Mouse (Mus musculus): Measurements from ENCODE around the gene Bhlha9.

Gene Bhlha9

DNA sequence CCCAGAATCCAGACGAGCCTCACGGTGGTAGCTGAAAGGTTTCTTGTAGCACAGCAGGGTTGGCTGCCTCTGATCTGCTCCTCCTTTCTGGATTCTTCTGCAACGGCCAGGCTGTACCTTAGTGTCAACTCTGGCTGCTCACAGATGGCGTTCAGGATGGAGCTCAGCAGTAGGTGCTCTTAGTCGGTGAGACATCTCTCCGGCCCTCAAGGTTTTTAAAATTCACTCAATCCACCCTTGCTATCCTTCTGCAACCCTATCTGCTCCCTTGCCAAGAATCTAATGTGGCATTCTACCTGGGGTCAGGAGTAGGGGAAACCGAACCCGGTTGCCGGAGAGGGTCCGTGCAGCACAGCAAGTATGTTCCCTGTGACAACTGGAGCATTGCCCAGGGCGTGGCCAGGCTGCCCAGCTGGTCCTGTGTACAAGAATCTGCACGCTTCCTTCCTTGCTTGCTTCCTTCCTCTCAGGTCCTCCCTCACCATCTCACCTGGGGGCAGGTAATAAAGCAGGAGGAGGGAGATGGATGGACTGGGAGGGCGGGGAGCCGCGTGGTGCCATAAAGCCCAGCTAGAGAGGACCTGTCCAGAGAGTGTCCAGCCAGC lies at the start of gene Bhlha9:
Gene Bhlha9, plus strand, starts transcription at position 600 of the 605 bp plus-strand sequence.
- DNase-seq (ENCODE audit: low spot score), result no peak

- DNase-seq (ENCODE audit: low spot score), result peak; percentile 51
Measured at GRCm38 (mm10) chr11:76622566-76623205, 49.6 kb upstream of the Bhlha9 start.

- peak; percentile 80 for DNase-seq (ENCODE audit: low spot score)
Measured at GRCm38 (mm10) chr11:76623206-76623961, 48.9 kb upstream of the Bhlha9 start.

DNA sequence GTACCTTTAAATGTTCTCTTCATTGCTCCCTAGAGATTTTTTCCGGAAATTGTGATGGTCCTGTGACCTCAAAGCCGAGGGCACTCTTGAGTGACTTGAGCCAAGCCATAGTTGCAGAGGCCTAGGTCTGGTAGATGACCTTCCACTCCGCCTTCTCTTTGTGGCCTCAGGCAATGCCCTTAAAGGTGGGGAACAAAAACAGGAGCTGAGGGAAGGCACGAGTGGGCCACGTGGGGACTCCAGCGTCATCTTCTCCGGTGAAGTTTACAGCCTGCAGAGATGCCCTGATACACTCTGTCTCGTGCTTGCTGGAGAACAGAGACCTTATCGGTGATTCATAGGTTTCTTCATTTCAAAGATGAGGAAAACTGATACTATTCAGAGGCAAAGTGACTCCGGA lies 48.2 kb upstream of the Bhlha9 start:
- no peak for DNase-seq (ENCODE audit: low spot score)

- DNase-seq (ENCODE audit: low spot score), result no peak
Measured at GRCm38 (mm10) chr11:76624881-76625280, 47.4 kb upstream of the Bhlha9 start.

- no peak for DNase-seq (ENCODE audit: low spot score)
Measured at GRCm38 (mm10) chr11:76628613-76629012, 43.7 kb upstream of the Bhlha9 start.

DNA sequence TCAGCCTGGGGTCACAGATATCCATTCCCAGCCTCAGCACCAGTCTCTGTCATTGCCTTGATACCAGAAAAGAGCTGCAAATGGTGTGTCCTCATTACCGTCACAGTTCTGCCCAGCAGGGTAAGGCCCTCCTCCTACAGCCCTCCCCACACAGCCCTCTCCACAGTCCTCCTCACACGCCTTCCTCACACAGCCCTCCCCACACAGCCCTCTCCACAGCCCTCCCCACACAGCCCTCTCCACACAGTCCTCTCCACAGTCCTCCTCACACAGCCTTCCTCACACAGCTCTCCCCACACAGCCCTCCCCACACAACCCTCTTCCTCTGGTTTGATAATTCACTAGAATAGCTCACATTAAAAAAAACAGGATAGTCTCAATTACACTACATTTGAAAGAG lies 42.2 kb upstream of the Bhlha9 start:
- DNase-seq (ENCODE audit: low spot score), result no peak

GRCm38 (mm10) chr11:76630487-76630886 lies 41.8 kb upstream of the Bhlha9 start:
- DNase-seq (ENCODE audit: low spot score), result no peak

DNA sequence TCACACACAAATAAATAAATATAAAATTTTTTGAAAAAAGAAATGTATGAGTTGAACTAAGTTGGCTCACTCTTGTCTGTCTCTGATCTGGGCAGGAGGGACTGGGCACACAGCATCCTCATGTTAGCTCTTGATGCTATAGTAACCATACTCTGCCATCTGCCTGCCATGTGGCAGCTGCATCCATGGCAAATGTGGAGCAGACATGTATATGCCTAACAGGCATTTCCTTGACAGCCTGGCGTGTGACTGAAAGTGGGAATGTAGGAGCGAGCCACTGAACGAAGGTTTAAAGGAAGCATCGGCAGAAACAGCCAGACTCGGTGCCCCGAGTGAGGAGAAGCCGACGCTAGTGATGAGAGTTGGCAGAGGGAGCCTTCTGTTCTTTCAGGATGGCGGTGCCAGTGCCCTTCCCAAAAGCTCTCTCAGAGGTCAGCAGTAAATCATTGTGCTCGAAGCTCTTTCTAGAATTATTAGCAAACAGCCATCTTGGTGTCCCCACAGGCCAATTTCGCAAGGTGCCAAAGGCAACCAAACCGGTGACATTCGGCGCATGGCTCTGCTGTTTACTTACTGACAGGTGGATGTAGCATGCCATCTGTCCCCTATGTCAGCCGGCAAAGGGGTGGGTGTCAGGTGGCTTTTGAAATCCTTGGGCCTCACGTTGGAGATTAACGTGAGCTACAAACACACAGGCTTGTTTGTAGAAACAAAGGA lies 32.8 kb upstream of the Bhlha9 start:
- DNase-seq (ENCODE audit: low spot score), result no peak

DNA sequence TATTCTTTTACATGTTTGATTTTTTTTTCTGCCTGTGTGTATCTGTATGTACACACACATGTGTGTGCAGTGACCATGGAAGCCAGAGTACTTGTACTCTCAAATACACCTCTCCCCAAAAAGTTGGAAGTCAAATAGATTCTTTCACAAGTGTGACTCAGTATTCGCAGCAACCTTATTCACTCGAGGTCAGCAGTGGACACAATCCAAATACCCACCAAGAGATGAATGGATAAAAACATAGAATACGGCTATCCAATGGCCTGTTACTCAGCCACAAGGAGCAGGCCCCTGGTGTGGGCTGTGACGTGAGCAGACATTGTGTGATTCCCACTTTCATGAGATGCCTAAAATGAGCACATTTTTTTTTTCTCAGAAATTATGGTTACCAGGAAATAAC lies 32.0 kb upstream of the Bhlha9 start:
- no peak for DNase-seq (ENCODE audit: low spot score)

DNA sequence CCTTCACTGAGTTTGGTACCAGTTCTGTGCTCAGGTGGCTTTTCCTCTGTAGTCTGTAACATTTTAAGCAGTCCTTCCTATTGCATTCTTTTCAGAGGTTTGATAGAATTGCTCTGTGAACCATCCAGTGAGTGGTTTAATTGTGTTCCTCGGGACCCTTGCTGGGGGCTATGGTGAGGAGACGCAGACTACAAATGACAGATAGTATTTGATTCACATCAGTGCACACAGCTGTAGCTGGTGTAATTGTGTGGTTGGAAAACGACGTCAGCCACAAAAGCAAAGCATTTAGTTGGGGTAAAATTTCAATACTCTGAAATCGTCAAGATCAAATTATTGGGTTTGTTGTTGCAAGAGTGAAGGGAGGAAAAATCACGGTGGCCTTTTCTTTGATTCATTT lies 28.0 kb upstream of the Bhlha9 start:
- DNase-seq (ENCODE audit: low spot score), result peak; percentile 84

- no peak for DNase-seq (ENCODE audit: low spot score)
Measured at GRCm38 (mm10) chr11:76645036-76645435, 27.2 kb upstream of the Bhlha9 start.

DNA sequence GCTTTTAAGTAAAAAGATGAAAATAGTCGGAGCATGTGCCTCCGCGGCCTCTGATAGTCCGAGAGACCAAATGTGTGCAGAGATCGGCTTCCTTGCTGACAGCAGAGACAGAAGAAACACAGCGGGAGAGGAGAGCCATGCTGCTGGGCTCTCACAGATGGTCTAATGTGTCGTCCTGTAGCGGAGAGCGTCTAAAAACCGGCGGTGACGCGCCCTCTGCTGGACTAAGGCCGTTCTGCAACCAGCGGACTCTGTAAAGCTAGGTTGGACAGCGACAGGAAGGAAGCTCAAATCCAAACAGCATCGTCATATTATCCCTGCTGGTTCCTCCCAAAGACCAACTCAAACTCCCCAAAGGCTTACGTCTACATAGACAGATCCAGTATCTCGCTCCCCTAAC lies 26.3 kb upstream of the Bhlha9 start:
- DNase-seq (ENCODE audit: low spot score), result peak; percentile 98

- DNase-seq (ENCODE audit: low spot score), result peak; percentile 72
Measured at GRCm38 (mm10) chr11:76647062-76647461, 25.2 kb upstream of the Bhlha9 start.

DNA sequence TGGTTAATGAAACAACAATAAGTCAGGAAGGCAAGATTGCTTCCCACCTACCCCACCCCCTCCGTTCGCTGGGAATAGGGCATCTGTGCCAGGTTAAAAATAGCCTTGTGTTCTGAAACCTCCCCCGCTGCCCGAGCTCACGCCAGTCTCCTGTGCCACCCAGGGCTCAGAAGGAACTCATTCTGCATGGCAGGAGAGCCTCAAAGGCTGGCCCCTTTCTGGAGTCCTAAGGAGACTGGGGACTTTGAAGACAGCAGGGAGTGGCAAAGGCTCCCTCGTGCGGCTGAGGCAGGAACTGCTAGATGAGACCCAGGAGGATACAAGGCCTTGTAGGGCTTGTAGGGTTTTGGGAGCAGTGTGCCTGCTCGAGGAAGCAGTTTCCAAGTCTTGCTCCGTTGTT lies 24.8 kb upstream of the Bhlha9 start:
- DNase-seq (ENCODE audit: low spot score), result peak; percentile 90

DNA sequence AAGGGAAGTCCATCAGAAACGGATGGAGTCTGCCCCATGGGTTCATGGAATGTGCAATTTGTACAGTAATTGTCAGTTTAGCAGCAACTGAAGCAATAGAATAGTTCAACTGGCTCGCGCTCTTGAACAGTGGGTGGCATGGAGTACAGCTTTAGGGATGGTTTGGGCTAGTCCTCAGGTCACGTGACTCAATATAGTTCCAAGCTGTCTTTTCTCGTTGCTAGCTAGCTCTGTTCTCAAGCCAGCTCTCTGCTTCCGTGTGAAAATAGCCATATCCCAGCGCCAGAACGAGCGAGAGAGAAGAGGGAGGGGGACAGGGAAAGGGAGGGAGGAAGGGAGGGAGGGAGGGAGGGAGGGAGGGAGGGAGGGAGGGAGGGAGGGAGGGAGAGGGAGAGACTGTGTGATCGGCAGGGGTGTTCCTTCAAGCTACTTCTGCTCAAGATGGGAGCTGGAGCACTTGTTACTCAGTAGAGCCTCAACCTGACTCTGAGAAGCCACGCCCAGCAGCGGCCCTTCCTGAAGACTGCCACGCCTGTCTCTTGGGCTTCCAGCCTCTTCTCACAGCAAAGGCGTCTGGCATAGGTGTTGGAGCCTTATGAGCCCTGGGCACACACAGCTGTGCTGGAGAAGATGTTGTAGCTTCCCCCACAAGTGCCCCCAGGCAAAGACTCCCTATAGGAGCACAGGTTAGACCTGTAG lies 21.3 kb upstream of the Bhlha9 start:
- DNase-seq (ENCODE audit: low spot score), result no peak

GRCm38 (mm10) chr11:76652838-76653334 lies 19.4 kb upstream of the Bhlha9 start:
- DNase-seq (ENCODE audit: low spot score), result no peak

- DNase-seq (ENCODE audit: low spot score), result peak; percentile 82
Measured at GRCm38 (mm10) chr11:76655106-76655505, 17.2 kb upstream of the Bhlha9 start.

DNA sequence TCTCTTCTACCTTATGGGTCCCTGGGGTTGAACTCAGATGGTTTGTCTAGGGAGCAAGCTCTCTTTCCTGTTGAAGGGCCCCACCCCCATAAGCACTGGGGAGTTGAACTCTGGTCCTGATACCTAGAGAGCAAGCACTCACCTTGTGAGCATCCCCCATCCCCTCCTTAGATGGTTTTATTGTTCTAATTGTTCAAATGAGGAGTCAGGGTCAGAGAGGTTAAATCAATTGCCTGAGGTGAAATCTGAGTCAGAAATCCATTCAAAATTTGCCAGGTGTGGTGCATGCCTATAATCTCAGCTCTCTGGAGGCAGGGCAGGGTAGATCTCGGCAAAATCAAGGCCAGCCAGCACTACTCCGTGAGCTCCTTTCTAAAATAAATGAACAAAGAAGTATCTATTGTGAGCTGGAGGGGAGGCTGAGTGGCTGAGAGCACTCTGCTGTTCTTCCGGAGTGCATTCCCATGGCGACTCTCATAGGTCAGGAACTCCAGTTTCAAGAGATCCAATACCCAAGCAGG lies 14.8 kb upstream of the Bhlha9 start:
- no peak for DNase-seq (ENCODE audit: low spot score)

- DNase-seq (ENCODE audit: low spot score), result no peak
Measured at GRCm38 (mm10) chr11:76659138-76659930, 12.9 kb upstream of the Bhlha9 start.

All from retina, embryonic 14.5 days (tissue).